Mouse (Mus musculus) neutrophil, adult 5-6 weeks (primary cell): Measurements from ENCODE around the gene Tex101. TPM values are rescaled to one million over a fixed set of nuclear protein-coding genes. Genes with fewer than 3 reads are reported as not detected.
A peak's percentile ranks its signal among the peaks of the same experiment; 100 is the strongest.
"Not testable (repeated sequence)": the region's sequence is repeated elsewhere in the genome, so short reads cannot be mapped to it uniquely, and the experiment has no call there.

Source experiments
- ATAC-seq: fragments of 151-379, 151-347 bp; 2 replicates; pipeline ENCODE4 v1.8.0; 2017; ENCODE audit warnings: mild to moderate bottlenecking, moderate TSS enrichment; ENCODE audit not compliant: insufficient number of reproducible peaks, poor library complexity, low FRiP score, severe bottlenecking; ENCODE audit errors: extremely low read depth
- total RNA-seq: library from RNA; stranded (forward); fragments of 200-1000 nt; gene quantifications from 2 replicates; pipeline ENCODE4 v1.2.3, GENCODE M21; 2017

The Tex101 gene
- not detected in 2 replicates for total RNA-seq

DNA sequence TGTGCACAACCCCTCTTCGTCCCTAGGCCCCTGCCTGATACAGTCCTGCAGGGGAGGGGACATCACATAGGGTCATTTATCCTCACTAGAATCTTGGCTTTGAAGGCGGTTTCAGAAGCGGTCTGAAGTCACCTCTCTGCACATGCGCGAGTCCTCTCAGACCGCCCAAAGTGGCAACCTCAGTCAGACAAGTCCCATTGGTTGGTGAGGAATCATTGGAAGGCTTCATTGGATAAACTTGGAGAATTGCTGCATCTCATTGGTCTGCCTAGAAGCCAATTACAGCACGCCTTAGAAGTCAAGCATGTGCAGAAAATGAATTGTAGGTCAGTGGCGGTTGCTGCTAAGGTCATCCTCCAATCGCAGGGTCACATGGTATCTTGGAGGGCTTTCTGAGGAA is at the start of gene Tex101:
TSS of gene Tex101 (minus strand) at position 101 of the 400 bp plus-strand sequence.
- no peak for ATAC-seq

DNA sequence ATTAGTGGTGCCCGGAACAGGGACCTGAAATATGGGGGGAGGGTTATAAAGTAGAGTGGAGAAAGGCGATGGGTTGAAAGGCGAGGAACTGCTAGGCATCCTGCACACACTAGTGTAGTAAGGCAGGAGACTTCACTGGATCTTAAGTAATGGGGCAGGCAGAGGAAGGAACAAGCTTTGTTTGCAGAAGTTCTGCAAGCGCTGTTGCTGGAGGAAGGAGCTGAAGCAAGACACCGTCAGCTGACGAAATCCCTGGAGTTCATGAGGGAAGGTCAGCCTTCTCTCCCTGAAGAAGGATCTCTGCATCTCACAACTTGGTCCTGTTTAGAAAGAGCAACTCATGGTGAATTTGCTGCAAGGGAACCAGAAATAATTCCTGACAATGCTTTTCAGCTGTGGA is 38.6 kb upstream of the Tex101 start:
- ATAC-seq: peak; percentile 51; the same call in 1 of the 2 replicates

DNA sequence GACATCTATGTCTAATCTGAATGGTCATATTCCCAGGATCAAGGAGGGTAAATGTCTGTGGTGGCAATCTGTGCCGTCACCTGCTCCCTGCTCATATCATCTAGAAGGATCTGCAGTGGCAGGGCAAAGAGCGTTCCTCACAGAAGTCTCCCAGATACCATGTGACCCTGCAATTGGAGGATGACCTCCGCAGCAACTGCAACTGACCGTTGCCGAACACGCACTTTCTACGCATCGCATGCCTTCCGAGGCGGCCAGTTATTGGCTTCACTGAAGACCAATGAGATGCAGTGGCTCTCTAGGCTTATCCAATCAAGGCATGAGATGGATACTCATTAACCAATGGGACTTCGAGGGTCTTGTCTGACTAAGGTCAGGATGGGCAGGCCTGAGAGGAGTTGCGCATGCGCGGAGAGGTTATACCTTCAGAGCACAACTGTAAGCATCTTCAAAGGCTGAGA is 32.4 kb upstream of the Tex101 start, which contains the start of gene BC049730:
TSS of gene BC049730 (plus strand) at position 411 of the 461 bp plus-strand sequence.
- ATAC-seq: no peak

DNA sequence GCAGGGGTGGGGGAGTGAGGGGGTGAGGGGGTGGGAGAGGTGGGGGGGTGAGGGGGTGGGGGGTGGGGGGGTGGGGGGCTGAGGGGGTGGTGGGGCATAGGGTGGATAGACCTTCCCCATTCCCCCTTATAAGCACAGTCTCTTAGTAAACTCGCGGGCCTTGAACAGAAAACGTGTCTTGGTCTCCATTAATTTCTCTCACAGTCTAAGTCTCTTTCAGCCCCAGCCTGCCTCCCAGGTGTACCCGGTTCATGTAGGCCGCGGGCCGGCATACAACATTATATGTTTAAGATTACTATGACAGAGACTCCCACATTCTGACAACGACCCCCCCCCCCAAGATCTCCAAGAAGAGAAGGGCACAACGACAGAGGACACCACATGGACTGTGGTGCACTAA is 26.4 kb upstream of the Tex101 start:
- ATAC-seq: not testable (repeated sequence)

DNA sequence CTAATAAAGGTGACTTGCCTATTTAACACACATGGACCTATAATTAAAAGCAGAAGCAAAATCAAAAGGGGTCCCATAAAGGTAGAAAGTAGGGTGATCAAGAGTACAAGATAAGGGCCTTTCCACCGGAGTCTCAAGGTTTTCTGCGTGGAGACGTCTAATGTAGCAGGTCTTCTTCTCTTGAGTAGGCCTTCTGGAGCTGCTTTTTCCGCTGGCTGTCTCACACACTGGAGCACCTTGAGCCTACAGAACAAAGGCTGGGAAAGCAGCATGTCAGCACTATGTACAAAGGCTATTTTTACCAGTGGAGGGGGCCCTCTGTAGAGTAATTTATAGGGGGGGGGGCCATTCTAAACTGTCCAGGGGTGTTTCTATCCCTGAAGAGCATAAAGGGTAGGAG is 21.4 kb upstream of the Tex101 start:
- ATAC-seq: not testable (repeated sequence)

DNA sequence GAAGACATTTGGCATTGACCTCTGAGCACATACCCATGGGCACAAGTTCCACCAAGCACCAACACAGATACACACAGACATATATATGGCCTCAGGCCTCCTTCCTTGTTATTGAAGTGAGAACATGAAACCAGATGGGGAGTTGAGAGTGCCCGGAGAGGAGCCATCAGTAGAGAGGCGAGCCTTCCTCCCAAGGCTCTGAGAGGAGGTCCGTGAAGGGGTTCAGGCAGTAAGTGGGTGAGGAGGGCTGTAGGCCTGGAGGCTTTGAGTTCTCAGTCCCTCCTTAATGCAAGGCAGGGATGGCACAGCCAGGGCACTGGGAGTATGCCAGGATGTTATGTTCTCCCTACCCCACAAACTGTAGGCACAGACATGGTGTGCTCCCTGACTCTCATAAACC is 16.2 kb upstream of the Tex101 start:
- ATAC-seq: not testable (repeated sequence)

DNA sequence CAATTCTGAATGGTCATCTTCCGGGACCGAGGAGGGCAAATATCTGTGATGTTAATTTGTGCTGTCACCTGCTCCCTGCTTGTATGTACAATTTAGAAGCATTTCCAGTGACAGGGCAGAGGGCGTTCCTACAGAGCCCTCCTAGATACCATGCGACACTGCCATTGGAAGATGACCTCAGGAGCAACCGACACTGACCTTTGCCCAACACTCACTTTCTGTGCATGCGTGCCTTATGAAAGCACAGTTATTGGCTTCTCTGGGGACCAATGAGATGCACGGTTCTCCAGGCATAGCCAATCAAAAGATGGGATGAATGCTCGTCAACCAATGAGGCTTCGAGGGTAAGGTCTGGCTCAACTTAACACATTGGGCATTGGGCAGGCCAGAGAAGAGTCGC is 11.0 kb upstream of the Tex101 start:
- not testable (repeated sequence) for ATAC-seq

DNA sequence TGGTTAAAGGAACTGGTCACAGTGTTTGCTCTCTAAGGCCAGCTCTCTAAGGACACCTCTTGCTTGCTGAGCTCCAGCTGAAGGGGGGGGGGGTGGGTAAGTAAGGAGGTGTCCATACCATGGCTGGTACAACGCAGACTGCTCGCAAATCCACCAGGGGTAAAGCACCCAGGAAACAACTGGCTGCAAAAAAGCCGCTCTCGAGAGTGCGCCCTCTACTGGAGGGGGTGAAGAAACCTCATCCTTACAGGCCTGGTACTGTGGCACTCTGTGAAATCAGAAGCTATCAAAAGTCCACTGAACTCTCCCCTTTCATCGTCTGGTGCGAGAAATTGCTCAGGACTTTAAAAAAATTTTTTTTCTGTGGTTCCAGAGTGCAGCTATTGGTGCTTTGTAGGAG is 7.6 kb upstream of the Tex101 start:
- not testable (repeated sequence) for ATAC-seq

DNA sequence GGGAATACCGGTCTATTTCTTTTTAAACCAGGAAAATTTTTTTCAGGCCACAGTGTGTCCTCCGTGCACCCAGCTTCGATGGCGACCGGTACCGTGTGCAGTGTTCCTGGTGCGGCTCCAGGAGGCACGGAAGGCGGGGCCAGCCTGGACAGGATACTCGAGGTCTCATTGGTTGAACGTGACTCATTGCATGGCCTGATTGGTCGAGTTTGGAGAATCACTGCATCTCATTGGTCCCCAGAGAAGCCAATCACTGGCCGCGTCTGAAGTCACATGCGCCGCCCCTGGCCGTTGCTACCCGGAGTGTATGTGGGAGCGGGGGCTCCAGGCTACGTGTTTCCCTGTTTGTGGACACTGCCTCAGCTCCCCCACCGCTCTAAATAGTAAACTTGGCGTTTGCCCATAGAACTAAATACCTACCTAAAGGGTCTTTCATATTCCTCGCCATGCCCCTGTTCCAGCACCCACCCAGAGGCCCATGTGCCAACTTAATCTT is 4.5 kb downstream of the Tex101 start:
- ATAC-seq: no peak

DNA sequence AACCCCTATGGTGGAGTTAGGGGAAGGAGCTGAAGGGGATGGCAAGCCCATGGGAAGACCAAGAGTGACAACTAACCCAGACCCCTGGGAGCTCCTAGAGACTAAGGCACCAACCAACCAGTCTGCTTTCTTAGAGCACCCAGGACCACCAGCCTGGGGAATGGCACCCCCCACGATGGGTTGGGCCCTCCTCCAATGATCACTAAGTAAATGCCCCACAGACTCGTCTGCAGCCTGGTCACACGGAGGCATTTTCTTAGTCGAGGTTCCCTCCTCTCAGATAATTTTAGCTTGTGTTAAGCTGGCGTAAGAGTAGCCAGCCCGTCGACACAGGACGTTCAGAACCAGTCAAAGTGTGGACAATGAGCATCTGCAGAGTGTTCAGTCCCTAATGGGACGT is 11.5 kb downstream of the Tex101 start:
- ATAC-seq: no peak

DNA sequence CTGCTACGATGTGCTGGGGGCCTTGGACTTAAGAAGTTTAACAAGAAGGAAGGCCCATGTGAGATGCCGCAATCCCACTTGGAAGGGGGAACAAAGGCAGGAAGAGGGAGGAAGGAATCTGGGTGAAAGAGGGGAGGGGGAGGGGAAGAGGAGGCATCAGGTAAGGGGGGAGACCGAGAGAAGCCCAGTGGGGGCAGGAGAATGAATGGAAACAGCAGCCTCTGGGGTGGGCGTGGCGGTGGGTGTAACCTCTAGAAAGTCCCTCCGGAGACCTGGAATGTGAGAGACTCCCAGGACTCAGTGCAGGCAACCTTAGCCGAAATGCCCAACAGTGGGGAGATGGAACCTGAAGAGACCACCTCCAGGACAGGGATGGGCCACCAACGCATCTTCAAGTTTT is 12.2 kb downstream of the Tex101 start:
- no peak for ATAC-seq

DNA sequence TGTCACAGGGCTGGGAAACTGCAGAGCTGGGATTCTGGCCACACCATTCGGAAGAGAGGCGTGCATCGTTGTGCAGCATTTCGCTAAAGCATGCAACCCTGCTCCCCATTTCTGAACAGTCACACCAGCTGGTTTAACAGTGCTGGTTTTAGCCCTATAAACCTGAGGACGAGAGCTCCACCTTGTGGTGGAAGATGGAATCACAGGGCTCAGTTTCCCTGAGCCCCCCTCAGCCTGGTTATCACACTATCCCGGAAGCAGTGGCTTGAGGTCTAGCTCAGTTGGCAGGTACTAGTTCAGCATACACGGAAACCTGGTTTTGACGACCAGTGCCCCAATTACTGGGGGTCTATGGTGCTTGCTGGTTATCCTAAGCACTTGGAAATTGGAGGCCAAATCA is 13.9 kb downstream of the Tex101 start:
- ATAC-seq: peak; percentile 83

DNA sequence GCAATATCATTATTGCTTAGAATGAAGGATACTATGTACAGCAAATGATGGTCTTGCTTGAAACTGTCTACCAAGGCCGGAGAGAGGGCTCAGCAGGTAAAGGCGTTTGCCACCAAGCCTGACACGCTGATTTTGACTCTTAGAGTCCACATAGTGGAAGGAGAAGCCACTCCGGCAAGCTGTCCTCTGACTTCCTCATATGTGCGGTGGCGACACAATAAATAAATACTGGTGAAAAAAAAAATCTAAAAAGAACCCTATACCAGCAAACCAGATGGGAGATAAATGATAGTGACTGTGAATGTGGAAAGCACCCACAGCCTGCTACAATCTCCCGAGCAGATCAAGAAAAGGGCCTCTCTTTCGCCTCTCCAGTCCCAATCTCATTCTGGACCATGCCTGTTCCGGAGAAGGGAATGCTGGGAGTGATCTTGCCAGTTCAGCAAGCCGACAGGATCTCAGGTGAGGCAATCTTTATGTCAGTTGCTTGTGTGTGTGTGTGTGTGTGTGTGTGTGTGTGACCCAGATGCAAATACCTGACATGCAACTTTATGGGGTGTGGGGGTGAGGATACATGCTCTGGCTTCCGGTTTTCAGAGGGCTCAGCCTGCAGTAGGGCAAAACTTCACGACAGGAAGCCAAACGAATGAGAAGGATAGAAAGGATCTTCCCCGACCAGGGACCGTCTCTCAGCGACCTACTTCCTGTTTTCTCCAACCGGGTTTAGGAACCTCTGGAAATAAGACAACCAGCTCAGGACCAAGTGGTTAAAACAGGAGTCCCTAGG is 15.2 kb downstream of the Tex101 start:
- peak; percentile 27; the same call in 1 of the 2 replicates for ATAC-seq

DNA sequence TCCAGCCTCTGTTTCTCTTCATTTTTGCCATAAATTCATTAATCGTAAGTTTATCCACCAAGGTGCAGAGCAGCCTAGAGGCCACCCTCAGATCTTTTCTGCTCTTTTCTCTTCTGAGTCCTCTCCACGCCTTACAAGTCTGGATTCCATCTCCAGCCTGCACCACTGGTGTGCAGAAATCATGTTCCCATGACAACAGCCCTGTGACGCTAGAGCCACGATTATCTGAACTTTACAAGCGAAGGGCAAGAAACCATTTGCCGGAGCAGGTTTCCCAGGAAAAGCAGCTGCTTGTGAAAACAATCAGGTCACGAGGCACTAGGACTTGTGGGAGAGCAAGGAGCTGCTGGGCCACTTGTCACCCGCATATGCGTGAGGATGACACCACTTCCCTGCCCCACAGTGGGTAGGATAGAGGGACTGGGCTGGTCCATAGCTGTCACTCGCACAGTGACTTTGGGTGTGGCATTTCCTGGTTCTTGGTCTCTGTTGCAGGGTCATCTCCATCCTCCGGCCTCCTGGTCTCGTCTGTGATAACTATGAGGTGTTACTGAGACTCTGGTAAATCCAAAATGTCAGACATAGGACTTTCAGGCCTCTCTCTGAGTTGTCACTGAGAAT is 16.6 kb downstream of the Tex101 start:
- no peak for ATAC-seq

DNA sequence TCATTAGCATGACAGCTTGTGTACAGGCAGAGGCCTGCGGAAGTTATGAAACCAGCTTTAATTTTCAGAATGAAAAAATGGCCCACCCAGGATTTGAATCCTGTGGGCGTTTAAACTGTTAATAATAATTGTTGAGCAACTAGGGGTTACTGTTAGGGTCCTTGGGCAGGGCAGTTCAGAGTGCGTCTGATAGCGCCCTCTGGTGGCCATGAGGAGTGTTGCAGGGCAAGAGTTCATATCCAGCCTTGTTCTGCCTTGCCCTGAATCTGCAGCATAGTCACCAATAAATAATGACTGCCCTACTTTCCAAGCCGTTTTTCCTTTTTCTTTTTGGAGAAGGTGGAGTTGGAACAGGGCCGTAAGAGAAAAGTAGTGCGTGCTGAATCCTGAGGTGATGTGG is 22.8 kb downstream of the Tex101 start:
- peak; percentile 70; the same call in 1 of the 2 replicates for ATAC-seq

DNA sequence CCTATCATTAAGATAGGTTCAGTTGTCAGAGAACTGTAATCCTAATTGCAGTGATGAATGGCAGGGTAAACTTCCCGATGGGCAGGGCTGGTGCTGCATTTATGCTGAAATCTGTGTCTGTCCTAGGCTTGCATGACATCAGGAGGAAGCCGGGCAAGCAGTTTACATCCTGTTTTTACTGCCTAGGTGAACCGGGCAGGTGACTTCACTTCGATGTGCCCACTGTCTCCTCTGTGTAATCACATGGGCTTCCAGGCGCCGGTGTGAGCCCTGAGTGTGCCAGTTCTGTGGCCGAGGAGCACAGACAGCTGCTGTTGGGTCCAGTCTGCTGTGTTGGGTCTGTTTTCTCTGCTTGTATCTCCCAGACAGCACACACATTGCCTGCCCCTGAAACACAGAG is 30.0 kb downstream of the Tex101 start:
- ATAC-seq: peak; percentile 42; the same call in 1 of the 2 replicates

DNA sequence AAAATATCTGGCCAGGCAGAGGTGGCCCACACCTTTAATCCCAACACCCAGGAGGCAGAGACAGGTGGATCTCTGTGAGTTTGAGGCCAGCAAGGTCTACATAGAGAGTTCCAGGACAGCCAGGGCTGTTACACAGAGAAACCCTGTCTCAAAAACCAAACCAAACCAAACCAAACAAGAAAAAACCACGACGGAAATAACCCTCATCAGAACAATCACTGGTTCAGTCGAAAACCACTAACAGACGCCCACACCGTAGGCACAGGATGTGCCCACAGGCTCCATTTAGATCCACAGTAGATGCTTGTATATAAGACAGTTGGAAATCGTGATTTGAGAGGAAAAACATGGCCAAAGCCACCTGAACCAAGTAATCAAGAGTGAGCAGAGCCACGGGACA is 31.5 kb downstream of the Tex101 start:
- no peak for ATAC-seq

DNA sequence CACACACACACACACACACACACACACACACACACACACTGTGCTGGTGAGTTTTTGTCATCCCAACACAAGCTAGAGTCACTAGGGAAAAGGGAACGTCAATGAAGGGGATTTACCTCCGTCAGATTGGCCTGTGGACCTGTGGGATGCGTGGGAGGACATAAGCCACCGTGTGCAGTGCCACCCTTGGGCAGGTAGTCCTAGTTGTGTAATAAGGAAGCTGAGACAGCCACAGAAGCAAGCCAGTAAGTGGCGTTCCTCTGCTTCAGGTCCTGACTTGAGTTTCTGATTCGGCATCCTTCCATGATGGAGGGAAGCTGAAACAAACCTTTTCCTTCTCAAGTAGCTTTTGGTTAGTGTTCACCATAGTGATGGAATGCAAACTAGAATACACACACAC is 32.0 kb downstream of the Tex101 start:
- ATAC-seq: no peak

DNA sequence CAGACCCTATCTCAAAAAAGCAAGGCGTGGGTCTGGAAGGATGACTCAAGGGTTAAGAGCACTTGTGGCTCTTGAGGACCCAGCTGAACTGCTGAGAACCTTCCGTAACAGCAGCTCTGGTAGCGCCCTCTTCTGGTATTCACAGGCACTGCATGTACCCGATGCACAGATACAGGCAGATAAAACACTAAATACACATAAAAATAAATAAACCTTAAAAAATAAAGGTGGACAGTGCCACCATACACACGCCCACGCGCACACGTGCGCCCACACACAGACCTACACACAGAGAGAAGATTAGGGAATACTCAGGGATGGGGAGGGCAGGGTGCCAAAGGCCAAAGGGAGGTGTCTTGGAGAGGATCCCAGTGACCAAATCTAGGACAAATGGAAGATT is 34.0 kb downstream of the Tex101 start:
- peak; percentile 58 for ATAC-seq

DNA sequence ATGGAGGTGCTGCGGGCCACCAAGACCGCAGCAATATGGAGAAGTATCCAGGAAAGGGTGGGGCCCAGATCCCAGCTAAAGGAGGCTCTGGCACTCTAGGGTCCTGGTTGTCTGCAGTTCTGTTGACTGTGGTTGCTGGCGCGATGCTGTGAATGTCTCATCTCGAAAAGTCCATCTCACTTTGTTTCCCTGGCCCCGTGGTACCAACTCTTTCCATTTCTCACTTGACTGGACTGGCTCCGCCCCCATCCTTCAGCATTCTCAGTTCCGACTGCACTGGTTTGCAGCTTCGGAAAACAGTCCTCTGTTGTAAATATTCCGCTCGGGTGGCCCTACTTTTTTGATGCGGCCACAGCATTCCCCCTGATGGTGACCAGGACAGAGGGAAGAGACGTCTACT is 36.0 kb downstream of the Tex101 start:
- ATAC-seq: no peak
